Mouse (Mus musculus) ES-Bruce4 (cell line): ENCODE measurements around the gene Mepce.

Source experiments
- CTCF ChIP-seq: IDR thresholded peaks from one replicate; pipeline ENCODE4 v1.8.1; 2011; ENCODE audit warnings: low read depth, low read length
- EP300 ChIP-seq: IDR thresholded peaks from 2 replicates; pipeline ENCODE4 v1.6.1; 2011; ENCODE audit warnings: low read depth, low read length; ENCODE audit not compliant: insufficient read depth

- TF ChIP-seq EP300 = no peak
- TF ChIP-seq CTCF = no peak
Measured at GRCm38 (mm10) chr5:137783901-137784540, 3.4 kb downstream of the Mepce start.
